Mouse (Mus musculus) neural tube, embryonic 14.5 days (tissue): Measurements from ENCODE around the gene Kcnip1. TPM values are rescaled to one million over a fixed set of nuclear protein-coding genes. Genes with fewer than 3 reads are reported as not detected.

Source experiments
- ATAC-seq: fragments of 200-750 bp; cut with Nextera tagmentation; 2 replicates; pipeline ENCODE4 v1.8.0; 2017; ENCODE audit warnings: low read depth, mild to moderate bottlenecking, moderate TSS enrichment, moderate library complexity
- H3K27ac ChIP-seq: fragments of 300-500 bp; sonication (generic); 2 replicates; pipeline ENCODE4 v1.5.1; 2014; ENCODE audit warnings: low read depth, mild to moderate bottlenecking, control low read depth, low read length, moderate library complexity, mixed read lengths
- H3K27me3 ChIP-seq: fragments of 300-500 bp; sonication (generic); 2 replicates; pipeline ENCODE4 v1.6.1; 2014; ENCODE audit warnings: low read length; ENCODE audit not compliant: control insufficient read depth, insufficient read depth
- H3K36me3 ChIP-seq: fragments of 300-500 bp; sonication (generic); 2 replicates; pipeline ENCODE4 v1.6.1; 2014; ENCODE audit warnings: low read length, mixed read lengths; ENCODE audit not compliant: control insufficient read depth, insufficient read depth
- H3K4me1 ChIP-seq: fragments of 300-500 bp; sonication (generic); 2 replicates; pipeline ENCODE4 v1.6.1; 2014; ENCODE audit warnings: low read length; ENCODE audit not compliant: control insufficient read depth, insufficient read depth
- H3K4me2 ChIP-seq: fragments of 300-500 bp; sonication (generic); 2 replicates; pipeline ENCODE4 v1.6.1; 2014; ENCODE audit warnings: mild to moderate bottlenecking, low read depth, low read length, control low read depth
- H3K4me3 ChIP-seq: fragments of 300-500 bp; sonication (generic); 2 replicates; pipeline ENCODE4 v1.5.1; 2014; ENCODE audit warnings: low read depth, low read length, control low read depth, mixed read lengths
- H3K9ac ChIP-seq: fragments of 300-500 bp; sonication (generic); replicated peaks from 2 replicates; pipeline ENCODE4 v1.6.1; 2014; ENCODE audit warnings: low read depth, mild to moderate bottlenecking, control low read depth, low read length, mixed read lengths
- H3K9me3 ChIP-seq: fragments of 300-500 bp; sonication (generic); 2 replicates; pipeline ENCODE4 v1.6.1; 2016; ENCODE audit warnings: low read length; ENCODE audit not compliant: control insufficient read depth
- WGBS: fragments of 180-500 bp; shearing (Covaris S2); extraction: QIAGEN DNeasy Blood & Tissue Kit; methylation state at CpG from one replicate; pipeline ENCODE4 v1.1.7; 2014; 5-methylcytosine and 5-hydroxymethylcytosine counted together
- polyA plus RNA-seq: library from polyadenylated mRNA; unstranded; fragments of >200 nt; fragmentation: Nextera tagmentation; extraction: Ambion mirVana; gene quantifications from 2 replicates; pipeline ENCODE4 v1.2.1, GENCODE M21; 2014

Kcnip1 gene
- polyA plus RNA-seq, 1 experiment from 2014 or later: 138 TPM

DNA sequence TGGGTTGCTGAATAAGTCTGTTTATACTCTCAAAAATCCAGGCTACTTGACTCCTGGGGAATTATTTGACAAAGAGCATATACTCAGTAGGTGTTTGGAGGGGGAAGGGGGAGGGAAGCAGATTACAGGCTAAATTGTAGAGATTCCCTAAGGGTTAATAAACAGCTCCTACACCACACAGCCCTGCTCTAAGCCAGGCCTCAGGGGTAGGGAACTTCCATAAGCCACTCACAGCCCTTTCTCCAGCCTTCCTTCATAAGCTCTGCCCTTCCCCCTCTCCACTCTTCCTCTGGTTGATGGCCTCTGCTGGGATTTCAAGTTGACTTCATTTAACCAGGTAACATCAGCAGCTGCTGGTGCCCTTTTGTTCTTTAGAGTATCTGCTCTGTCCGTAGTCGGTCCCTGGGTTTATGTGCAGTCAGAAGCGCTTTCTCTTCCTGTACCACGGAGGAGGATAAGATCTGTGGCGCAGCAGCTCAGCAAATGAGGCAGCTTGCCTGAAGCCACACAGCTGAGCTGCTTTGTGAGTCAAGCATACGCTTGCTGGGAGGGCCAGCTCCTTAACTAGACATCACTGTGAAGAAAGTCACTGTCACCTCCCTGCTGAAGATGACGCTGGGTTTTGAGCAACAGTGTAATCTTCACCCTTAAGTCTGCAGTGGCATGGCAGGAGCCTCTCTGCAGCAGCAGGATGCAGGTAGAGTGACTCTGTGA lies 54.2 kb downstream of the Kcnip1 start:
- Histone ChIP-seq H3K27me3 (no peaks in the 10 kb centered on the region), H3K4me1 (no peaks in the 10 kb centered on the region), H3K4me3 (no peak overlapping the region), H3K36me3 (no peaks in the 10 kb centered on the region), H3K27ac (no peak overlapping the region), H3K4me2 (no peak overlapping the region), H3K9me3 (no peaks in the 10 kb centered on the region), H3K9ac (no peak overlapping the region)
- WGBS: 54% methylated on average over 7 of the region's 7 CpGs
- ATAC-seq: peak; percentile 11; the same call in 1 of the 2 replicates

GRCm38 (mm10) chr11:33937641-33938040 lies 55.3 kb downstream of the Kcnip1 start:
- H3K4me3 ChIP-seq: no peak overlapping the region
- H3K4me1 ChIP-seq: peaks cover 1% of the 10 kb centered on the region; the same call in 1 of the 2 replicates
- no peaks in the 10 kb centered on the region for H3K36me3 ChIP-seq
- no peak overlapping the region for H3K9ac ChIP-seq
- 88% methylated on average over 8 of the region's 8 CpGs for WGBS
- no peaks in the 10 kb centered on the region for H3K27me3 ChIP-seq
- no peak overlapping the region for H3K4me2 ChIP-seq
- no peak overlapping the region for H3K27ac ChIP-seq
- no peaks in the 10 kb centered on the region for H3K9me3 ChIP-seq
- ATAC-seq: no peak

- Histone ChIP-seq H3K9me3 (no peaks in the 10 kb centered on the region), H3K9ac (no peak overlapping the region), H3K27me3 (no peaks in the 10 kb centered on the region), H3K27ac (no peak overlapping the region), H3K4me3 (no peak overlapping the region), H3K4me2 (no peak overlapping the region), H3K36me3 (no peaks in the 10 kb centered on the region), H3K4me1 (peaks cover 7% of the 10 kb centered on the region; the same call in 1 of the 2 replicates)
- WGBS: 64% methylated on average over 9 of the region's 9 CpGs
- ATAC-seq: no peak
These were observed 58.7 kb downstream of the Kcnip1 start for GRCm38 (mm10) chr11:33934286-33934685.

DNA sequence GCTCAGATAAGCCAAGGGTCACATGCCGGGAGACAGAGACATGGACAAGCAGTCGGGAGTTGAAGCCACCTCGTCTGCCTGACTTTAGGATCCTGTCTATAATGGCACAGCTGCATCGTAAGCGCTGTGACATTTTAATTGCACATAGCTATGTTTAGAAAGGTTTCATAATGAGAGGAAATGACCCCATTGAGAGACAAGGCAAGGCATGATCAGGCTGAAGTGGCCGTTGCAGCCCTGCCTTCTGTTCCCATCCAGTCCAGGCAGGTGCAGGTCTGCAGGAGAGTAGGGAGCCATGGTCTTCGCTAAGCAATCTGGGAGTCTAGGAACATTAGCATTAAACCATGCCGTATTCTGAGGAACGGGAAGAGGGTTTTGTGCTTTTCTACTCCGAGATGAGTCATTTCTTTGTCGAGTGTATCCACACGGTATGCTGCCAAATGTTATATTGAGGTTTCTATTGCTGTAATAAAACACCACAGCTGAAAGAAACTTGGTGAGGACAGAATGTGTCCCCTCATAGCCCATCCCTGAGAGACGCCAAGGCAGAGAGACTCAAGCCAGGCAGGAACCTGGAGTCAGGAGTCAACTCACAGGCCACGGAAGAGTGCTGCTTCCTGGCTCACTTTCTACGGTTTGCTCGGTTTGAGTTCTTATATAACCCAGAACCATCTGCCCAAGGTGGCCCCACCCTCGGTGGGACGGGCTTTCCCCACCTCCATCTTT lies 60.4 kb downstream of the Kcnip1 start:
- Histone ChIP-seq H3K27ac (no peak overlapping the region), H3K9me3 (no peaks in the 10 kb centered on the region), H3K4me1 (peaks cover 12% of the 10 kb centered on the region; the same call in 1 of the 2 replicates), H3K9ac (no peak overlapping the region), H3K27me3 (no peaks in the 10 kb centered on the region), H3K4me3 (no peak overlapping the region), H3K36me3 (no peaks in the 10 kb centered on the region), H3K4me2 (no peak overlapping the region)
- 38% methylated on average over 18 of the region's 18 CpGs for WGBS
- no peak for ATAC-seq

- Histone ChIP-seq H3K4me1 (peaks cover 12% of the 10 kb centered on the region; the same call in 1 of the 2 replicates), H3K4me2 (no peak overlapping the region), H3K4me3 (no peak overlapping the region), H3K27ac (no peak overlapping the region), H3K36me3 (no peaks in the 10 kb centered on the region), H3K27me3 (no peaks in the 10 kb centered on the region), H3K9me3 (no peaks in the 10 kb centered on the region), H3K9ac (no peak overlapping the region)
- 5% methylated on average over 10 of the region's 10 CpGs for WGBS
- no peak for ATAC-seq
These were observed 61.0 kb downstream of the Kcnip1 start for GRCm38 (mm10) chr11:33931836-33932385.

DNA sequence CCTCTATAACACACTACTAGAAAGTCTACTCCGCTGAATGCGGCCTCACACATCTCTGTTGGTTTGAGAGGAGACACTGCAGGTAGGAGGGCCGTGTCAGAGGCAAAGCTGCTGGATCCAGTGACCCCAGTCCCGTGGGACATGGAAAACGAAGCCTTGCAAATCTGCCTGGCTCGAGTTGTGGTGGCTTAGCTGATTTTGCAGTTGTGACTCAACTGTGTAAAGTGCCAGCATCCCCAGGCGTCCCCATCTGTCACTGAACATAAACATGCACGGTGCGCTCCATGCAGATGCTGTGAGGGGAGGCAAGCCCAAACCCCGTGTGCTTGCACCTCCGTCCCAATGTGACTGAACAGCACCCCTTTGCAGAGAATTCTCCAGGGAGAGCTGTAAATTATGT lies 63.5 kb downstream of the Kcnip1 start:
- no peak overlapping the region for H3K4me3 ChIP-seq
- ATAC-seq: peak; percentile 23; the same call in 1 of the 2 replicates
- no peak overlapping the region for H3K9ac ChIP-seq
- H3K27me3 ChIP-seq: no peaks in the 10 kb centered on the region; the same call in 1 of the 2 replicates
- peaks cover 14% of the 10 kb centered on the region; the same call in 1 of the 2 replicates for H3K4me1 ChIP-seq
- no peak overlapping the region for H3K27ac ChIP-seq
- H3K9me3 ChIP-seq: no peaks in the 10 kb centered on the region
- no peaks in the 10 kb centered on the region for H3K36me3 ChIP-seq
- 46% methylated on average over 11 of the region's 11 CpGs for WGBS
- H3K4me2 ChIP-seq: no peak overlapping the region

- Histone ChIP-seq H3K27me3 (no peaks in the 10 kb centered on the region; the same call in 1 of the 2 replicates), H3K36me3 (no peaks in the 10 kb centered on the region), H3K9ac (no peak overlapping the region), H3K4me1 (peaks cover 14% of the 10 kb centered on the region; the same call in 1 of the 2 replicates), H3K4me2 (no peak overlapping the region), H3K9me3 (no peaks in the 10 kb centered on the region), H3K27ac (no peak overlapping the region), H3K4me3 (no peak overlapping the region)
- WGBS: 37% methylated on average over 7 of the region's 7 CpGs
- ATAC-seq: peak; percentile 45
These were observed 64.3 kb downstream of the Kcnip1 start for GRCm38 (mm10) chr11:33928658-33929057.

DNA sequence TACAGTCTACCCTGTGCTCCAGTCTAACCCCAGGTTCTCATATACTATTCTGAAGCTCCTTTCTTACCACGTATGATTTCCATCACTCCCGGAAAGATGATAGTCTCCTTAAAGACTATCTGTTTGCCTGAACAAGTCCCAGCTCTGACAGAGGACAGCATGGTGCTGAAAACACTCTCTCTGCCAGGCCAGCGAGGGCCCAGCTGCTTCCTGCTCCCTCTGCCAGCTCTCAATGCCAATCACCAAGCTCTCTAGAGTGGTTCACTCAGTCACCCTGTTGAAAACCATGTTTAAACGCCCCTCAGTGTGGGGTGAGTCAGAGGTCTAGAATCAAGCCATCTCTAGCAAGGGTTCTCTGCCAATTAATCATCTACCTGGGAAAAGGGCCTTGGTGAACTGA lies 65.1 kb downstream of the Kcnip1 start:
- 80% methylated on average over 4 of the region's 4 CpGs for WGBS

DNA sequence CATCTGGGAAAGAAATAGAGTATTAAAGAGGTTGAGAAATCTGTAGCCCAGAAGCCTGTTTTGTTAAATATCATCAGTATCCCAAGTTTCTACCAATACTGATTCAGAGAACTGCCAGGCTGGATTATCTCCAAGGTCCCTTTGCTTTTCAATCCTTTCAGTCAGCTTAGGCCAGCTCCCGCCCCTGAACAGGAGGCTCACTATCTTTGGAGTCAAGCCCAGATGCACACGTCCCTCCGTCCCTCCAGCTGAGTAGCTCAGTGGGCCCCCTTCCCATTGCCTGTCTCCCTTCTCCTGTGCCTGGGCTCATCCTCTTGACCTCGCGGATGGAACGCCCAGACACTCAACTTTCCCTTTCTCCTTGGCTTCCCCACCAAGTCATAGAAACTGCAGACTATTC lies 65.6 kb downstream of the Kcnip1 start:
- Histone ChIP-seq H3K36me3 (no peaks in the 10 kb centered on the region), H3K27me3 (no peaks in the 10 kb centered on the region; the same call in 1 of the 2 replicates), H3K9me3 (no peaks in the 10 kb centered on the region), H3K4me1 (peaks cover 10% of the 10 kb centered on the region; the same call in 1 of the 2 replicates), H3K27ac (no peak overlapping the region), H3K9ac (no peak overlapping the region), H3K4me3 (no peak overlapping the region), H3K4me2 (no peak overlapping the region)
- ATAC-seq: no peak
- 64% methylated on average over 6 of the region's 6 CpGs for WGBS

More for the DNA sequence above, 65.1 kb downstream of the Kcnip1 start:
- H3K4me1 ChIP-seq: peaks cover 14% of the 10 kb centered on the region; the same call in 1 of the 2 replicates
- ATAC-seq: no peak
- no peaks in the 10 kb centered on the region; the same call in 1 of the 2 replicates for H3K27me3 ChIP-seq
- no peak overlapping the region for H3K27ac ChIP-seq
- H3K9me3 ChIP-seq: no peaks in the 10 kb centered on the region
- H3K9ac ChIP-seq: no peak overlapping the region
- no peaks in the 10 kb centered on the region for H3K36me3 ChIP-seq
- H3K4me3 ChIP-seq: no peak overlapping the region
- H3K4me2 ChIP-seq: no peak overlapping the region
